Mouse (Mus musculus) thymus, postnatal 36 days (tissue): ENCODE results near the gene Poldip2.

Source experiments
- DNase-seq, 2 experiments: peaks; one replicate each; pipeline ENCODE4 v3.0.0; 2022; ENCODE audit warnings: mixed read lengths in 2 of 2

Gene Poldip2

DNA sequence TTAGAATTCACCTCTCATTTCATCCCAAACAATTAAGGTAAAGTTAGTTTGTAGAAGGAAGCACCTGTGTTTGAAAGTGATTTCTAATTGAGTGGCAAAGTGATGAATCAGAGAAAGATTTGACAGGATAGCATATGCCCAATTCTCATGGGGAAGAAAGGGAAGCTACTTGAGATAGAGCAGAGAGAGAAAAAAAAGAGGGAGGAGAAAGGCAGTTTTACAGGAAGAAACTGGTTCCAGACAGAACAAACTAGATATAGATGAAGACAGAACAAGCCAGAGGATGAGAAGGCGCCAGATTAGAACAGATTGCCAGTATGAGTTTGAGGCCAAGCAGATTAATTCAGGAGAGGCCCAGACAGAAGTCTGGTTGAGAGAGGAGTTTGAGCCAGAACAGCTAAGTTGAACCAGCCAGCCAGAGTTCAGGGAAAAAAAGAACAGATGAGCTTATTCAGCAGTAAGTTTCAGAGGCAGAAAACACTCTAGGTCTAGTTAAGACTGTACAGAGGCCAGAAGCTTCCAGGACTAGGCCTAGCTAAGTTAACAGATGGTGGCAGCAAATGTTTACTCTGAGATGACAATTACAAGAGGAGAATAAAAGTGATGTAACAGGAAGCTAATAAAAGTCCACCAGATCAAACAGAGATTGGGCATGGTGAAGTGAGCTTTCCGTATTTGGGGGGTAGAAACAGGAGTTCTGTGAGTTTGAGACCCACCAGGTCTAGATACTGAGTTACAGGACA is 35.9 kb downstream of the Poldip2 start:
- DNase-seq = no peak

DNA sequence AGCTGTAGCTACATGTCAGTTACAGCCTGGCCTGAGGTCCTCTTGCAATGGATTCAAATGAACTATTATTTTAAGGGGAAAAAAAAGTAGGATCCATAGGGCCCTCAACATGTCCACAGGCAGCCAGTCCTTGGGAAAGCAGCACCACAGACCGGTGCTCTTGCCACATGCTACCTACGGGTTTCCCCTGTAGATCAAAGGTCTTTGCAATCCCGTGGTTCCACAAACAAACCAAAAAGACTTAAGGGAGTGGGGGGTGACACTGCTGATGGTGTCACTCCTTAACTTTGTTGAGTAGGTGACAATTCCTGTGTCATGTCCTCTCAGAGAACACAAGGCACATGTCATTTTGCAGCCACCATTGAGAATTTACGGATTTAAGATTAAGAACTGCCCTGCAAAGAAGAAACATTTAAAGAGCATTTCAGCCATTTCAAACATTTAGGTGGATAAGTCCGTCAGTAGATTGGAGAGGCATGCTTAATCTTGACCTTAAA is 37.5 kb downstream of the Poldip2 start:
- no peak for DNase-seq

DNA sequence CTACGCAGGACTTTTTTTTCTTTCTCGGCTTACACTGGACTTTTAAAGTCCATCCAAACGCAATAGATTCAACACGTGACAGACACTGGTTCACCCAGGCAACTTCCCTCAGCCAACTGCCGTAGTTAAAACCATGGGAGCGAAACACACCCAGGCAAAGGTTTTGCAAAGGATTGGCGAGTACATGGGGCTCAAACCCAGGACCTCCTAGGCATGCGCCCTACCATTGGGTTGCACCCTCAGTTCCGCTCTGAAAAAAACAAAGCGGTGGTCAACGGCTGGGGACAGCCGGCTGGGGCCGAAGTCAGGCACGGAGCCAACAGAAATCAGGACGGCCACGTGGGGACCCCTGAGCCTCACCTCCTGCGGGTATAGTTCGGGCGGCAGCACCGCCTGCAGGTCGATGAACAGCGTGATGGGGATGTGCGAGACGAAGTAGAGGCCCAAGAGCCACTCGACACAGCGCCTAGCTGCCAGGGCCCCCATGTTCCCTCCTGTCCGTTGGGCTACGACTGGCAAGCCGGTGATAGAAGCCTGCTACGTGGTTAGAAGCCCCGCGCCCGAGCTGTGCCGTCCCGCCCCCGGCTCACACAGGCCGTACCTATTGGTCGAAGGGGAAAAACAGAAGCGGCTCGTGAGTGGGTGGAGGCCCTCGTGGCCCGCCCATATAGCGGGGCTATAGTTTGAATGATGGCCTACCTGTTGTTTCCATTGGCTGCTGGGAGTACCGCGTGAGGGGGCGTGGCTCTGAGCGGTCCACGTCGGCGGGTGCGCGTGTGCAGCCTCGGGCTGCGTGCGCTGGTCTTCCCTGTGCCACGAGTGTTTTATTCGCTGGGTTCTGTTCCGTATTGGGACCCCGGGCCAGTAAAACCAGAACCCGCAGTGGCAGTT is 38.4 kb downstream of the Poldip2 start, which contains the start of gene Tmem97:
Tmem97 (minus strand) TSS at position 610 of the 891 bp plus-strand sequence.
- peak; percentile 92 to 96 for DNase-seq

- no peak for DNase-seq
Observed at GRCm38 (mm10) chr11:78551059-78551398, 39.0 kb downstream of the Poldip2 start.

DNA sequence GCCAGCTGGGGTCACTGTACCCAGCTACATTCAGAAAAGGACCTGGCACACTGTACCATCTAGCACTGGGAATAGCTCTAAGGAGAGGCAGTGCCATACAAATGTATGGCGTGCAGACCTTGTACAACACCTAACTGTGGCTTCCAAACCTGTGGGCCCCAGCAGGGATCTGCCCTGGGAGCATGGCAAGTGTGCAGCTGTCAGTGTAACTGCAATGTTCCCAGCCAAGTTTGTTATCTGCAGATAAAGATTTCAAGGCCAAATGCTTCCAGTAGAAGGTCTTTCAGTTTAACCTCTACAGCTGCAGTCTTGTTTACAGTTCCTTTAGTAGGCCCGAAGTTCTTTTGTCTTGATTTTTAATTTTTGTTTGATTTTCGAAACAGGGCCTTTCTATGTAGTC is 43.6 kb downstream of the Poldip2 start:
- DNase-seq = no peak

DNA sequence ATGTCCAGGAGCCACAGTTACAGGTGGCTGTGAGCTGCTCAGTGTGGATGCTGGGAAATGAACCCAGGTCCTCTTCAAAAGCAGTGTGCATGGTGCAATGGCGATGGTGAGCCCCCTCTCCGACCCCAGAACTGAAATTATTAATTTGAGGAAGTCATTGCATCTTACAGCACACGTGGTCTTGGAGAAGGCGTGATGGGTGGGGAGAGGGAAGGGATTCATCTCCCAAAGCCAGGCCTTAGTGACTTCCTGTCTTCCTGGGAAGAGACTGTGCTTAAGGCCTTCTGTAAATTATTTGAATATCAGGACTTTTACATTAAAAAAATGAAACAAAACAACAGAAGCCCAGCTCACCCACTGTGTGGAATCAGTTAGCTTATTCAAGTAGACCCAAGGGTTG is 44.1 kb downstream of the Poldip2 start:
- no peak for DNase-seq

DNA sequence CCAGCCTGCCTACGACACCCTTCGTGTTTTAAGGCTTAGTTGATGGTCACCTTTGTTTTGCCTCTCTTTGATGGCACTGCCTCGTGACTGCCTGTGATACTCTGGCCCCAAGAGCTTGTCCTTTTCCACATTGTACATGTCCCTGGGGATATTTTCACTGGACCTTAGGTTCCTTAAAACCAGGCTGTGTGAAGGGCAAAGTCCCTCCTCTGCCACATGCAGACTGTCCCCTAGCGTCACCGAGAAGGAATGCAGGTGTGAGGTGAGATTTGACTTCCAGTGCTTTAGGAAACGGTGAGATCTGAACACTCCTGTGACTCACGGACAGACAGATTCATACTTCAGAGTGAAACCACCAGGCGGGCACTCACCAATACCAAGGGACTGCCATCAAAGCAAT is 45.2 kb downstream of the Poldip2 start:
- DNase-seq = no peak

DNA sequence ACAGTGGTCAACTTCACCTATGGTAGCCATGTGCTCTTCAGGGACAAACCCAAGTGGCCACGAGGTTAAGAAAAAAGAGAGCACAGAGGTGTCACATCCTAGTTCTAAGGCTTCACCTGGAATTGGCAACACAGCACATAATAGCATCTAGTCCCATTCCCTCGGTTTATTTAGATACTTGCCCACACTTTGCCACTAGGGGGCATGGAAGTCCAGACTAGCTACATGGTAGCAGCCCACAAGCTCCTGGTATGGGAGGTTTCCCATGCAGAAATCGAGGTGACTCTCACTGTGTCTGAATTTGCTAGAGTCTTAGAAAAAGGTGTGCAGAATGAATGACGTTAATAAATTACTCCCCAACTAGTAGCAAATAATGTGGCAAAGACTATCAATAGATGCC is 48.5 kb downstream of the Poldip2 start:
- peak; percentile 47 to 48 for DNase-seq

DNA sequence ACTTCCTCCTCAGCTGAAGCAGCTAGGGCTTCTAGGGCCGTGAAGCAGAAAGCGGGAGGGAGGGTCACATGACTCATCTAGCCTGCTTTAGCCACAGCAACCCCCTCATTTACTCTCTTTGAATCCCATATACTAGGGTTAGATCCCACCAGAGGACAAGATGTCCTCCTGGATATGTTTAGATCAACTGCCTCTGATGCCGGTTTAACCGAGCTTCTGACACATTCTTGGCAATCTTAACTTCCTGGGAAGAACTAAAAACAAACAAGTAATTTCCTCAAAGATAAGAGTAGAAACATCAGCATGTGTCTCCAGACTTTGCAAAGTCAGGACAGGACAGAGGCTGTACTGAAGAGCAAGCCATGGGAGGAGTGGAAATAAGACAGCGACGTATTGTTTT is 54.8 kb downstream of the Poldip2 start:
- no peak for DNase-seq

- DNase-seq = no peak
Observed at GRCm38 (mm10) chr11:78567614-78568013, 55.6 kb downstream of the Poldip2 start.

- no peak for DNase-seq
Observed at GRCm38 (mm10) chr11:78568827-78569226, 56.8 kb downstream of the Poldip2 start.

- DNase-seq = no peak
Observed at GRCm38 (mm10) chr11:78569806-78570205, 57.8 kb downstream of the Poldip2 start.

GRCm38 (mm10) chr11:78571441-78571840 is 59.4 kb downstream of the Poldip2 start:
- DNase-seq = no peak

GRCm38 (mm10) chr11:78571854-78572253 is 59.9 kb downstream of the Poldip2 start:
- no peak for DNase-seq
